Mouse (Mus musculus): Measurements from ENCODE around the gene Fcgr4. TPM values are rescaled to one million over a fixed set of nuclear protein-coding genes. Genes with fewer than 3 reads are reported as not detected.

Gene Fcgr4
- total and polyA plus RNA-seq, 2 experiments from 2014 or later, result 0.25 TPM; not detected in 1

- Histone ChIP-seq H3K27me3 (ENCODE audit: insufficient read depth, low read length) (no peaks in the 10 kb centered on the region), H3K36me3 (ENCODE audit: insufficient read depth, low read length) (no peaks in the 10 kb centered on the region), H3K4me3 (ENCODE audit: low read depth, low read length) (peak overlapping the region; percentile 59), H3K9me3 (ENCODE audit: low read length) (no peaks in the 10 kb centered on the region), H3K4me1 (ENCODE audit: insufficient read depth, low read length) (no peaks in the 10 kb centered on the region; the same call in 1 of the 2 replicates), H3K9ac (replicated peaks; ENCODE audit: low read length, poor library complexity, severe bottlenecking) (peak overlapping the region; percentile 52), H3K4me2 (ENCODE audit: low read depth, low read length, poor library complexity, severe bottlenecking) (peak overlapping the region; percentile 78), H3K27ac (ENCODE audit: low read depth, low read length) (no peak overlapping the region; the same call in 1 of the 2 replicates)
- DNase-seq (ENCODE audit: low spot score) (peak; percentile 32), ATAC-seq (ENCODE audit: low FRiP score) (no peak)
- under 1% methylated on average over 16 of the region's 16 CpGs for WGBS
- peak; percentile 4; the same call in 1 of the 2 replicates for TF ChIP-seq CTCF (IDR thresholded peaks at IDR 0.05)
Observed at GRCm38 (mm10) chr1:171033196-171033595, 14.5 kb downstream of the Fcgr4 start.

- Histone ChIP-seq H3K27me3 (ENCODE audit: insufficient read depth, low read length) (no peaks in the 10 kb centered on the region), H3K9ac (replicated peaks; ENCODE audit: low read length, poor library complexity, severe bottlenecking) (peak overlapping the region; percentile 52; the same call in 1 of the 2 replicates), H3K27ac (ENCODE audit: low read depth, low read length) (no peak overlapping the region), H3K4me2 (ENCODE audit: low read depth, low read length, poor library complexity, severe bottlenecking) (peak overlapping the region; percentile 78), H3K36me3 (ENCODE audit: insufficient read depth, low read length) (no peaks in the 10 kb centered on the region), H3K9me3 (ENCODE audit: low read length) (no peaks in the 10 kb centered on the region), H3K4me1 (ENCODE audit: insufficient read depth, low read length) (no peaks in the 10 kb centered on the region; the same call in 1 of the 2 replicates), H3K4me3 (ENCODE audit: low read depth, low read length) (peak overlapping the region; percentile 59)
- TF ChIP-seq CTCF (IDR thresholded peaks at IDR 0.05), result no peak
- ATAC-seq (ENCODE audit: low FRiP score) (peak; percentile 79), DNase-seq (ENCODE audit: low spot score) (peak; percentile 92)
- under 1% methylated on average over 20 of the region's 20 CpGs for WGBS
Observed at GRCm38 (mm10) chr1:171033756-171034155, 15.0 kb downstream of the Fcgr4 start.

GRCm38 (mm10) chr1:171034201-171034600 is 15.5 kb downstream of the Fcgr4 start:
- DNase-seq (ENCODE audit: low spot score) (peak; percentile 56), ATAC-seq (ENCODE audit: low FRiP score) (no peak)
- Histone ChIP-seq H3K9ac (replicated peaks; ENCODE audit: low read length, poor library complexity, severe bottlenecking) (0 out of 2 replicates have a peak overlapping the region, but pooled peaks have one; percentile 13), H3K4me2 (ENCODE audit: low read depth, low read length, poor library complexity, severe bottlenecking) (peak overlapping the region; percentile 78), H3K4me3 (ENCODE audit: low read depth, low read length) (peak overlapping the region; percentile 59), H3K9me3 (ENCODE audit: low read length) (no peaks in the 10 kb centered on the region), H3K27me3 (ENCODE audit: insufficient read depth, low read length) (no peaks in the 10 kb centered on the region), H3K4me1 (ENCODE audit: insufficient read depth, low read length) (no peaks in the 10 kb centered on the region; the same call in 1 of the 2 replicates), H3K27ac (ENCODE audit: low read depth, low read length) (no peak overlapping the region), H3K36me3 (ENCODE audit: insufficient read depth, low read length) (no peaks in the 10 kb centered on the region)
- no peak for TF ChIP-seq CTCF (IDR thresholded peaks at IDR 0.05)
- 4% methylated on average over 11 of the region's 11 CpGs for WGBS

- H3K4me1 ChIP-seq (ENCODE audit: insufficient read depth, low read length), result no peaks in the 10 kb centered on the region; the same call in 1 of the 2 replicates
- no peak overlapping the region for H3K27ac ChIP-seq (ENCODE audit: low read depth, low read length)
- no peak overlapping the region for H3K9ac ChIP-seq (replicated peaks; ENCODE audit: low read length, poor library complexity, severe bottlenecking)
- H3K4me2 ChIP-seq (ENCODE audit: low read depth, low read length, poor library complexity, severe bottlenecking), result peak overlapping the region; percentile 78
- WGBS, result 55% methylated on average over 11 of the region's 11 CpGs
- no peaks in the 10 kb centered on the region for H3K9me3 ChIP-seq (ENCODE audit: low read length)
- H3K36me3 ChIP-seq (ENCODE audit: insufficient read depth, low read length), result no peaks in the 10 kb centered on the region
- H3K27me3 ChIP-seq (ENCODE audit: insufficient read depth, low read length), result no peaks in the 10 kb centered on the region
- ATAC-seq (ENCODE audit: low FRiP score), result no peak
- peak overlapping the region; percentile 59; the same call in 1 of the 2 replicates for H3K4me3 ChIP-seq (ENCODE audit: low read depth, low read length)
- TF ChIP-seq CTCF (IDR thresholded peaks at IDR 0.05), result no peak
- DNase-seq (ENCODE audit: low spot score), result no peak
Observed at GRCm38 (mm10) chr1:171035611-171036010, 16.9 kb downstream of the Fcgr4 start.

- Histone ChIP-seq H3K9me3 (ENCODE audit: low read length) (no peaks in the 10 kb centered on the region), H3K9ac (replicated peaks; ENCODE audit: low read length, poor library complexity, severe bottlenecking) (0 out of 2 replicates have a peak overlapping the region, but pooled peaks have one; percentile 25), H3K27me3 (ENCODE audit: insufficient read depth, low read length) (no peaks in the 10 kb centered on the region), H3K4me2 (ENCODE audit: low read depth, low read length, poor library complexity, severe bottlenecking) (peak overlapping the region; percentile 57), H3K4me1 (ENCODE audit: insufficient read depth, low read length) (no peaks in the 10 kb centered on the region; the same call in 1 of the 2 replicates), H3K36me3 (ENCODE audit: insufficient read depth, low read length) (no peaks in the 10 kb centered on the region), H3K4me3 (ENCODE audit: low read depth, low read length) (peak overlapping the region; percentile 42), H3K27ac (ENCODE audit: low read depth, low read length) (no peak overlapping the region)
- DNase-seq (ENCODE audit: low spot score) (peak; percentile 87), ATAC-seq (ENCODE audit: low FRiP score) (0 out of 2 replicates have a peak, but pooled peaks have one; percentile 44)
- 3% methylated on average over 22 of the region's 22 CpGs for WGBS
- TF ChIP-seq CTCF (IDR thresholded peaks at IDR 0.05), result no peak
Observed at GRCm38 (mm10) chr1:171036550-171037324, 18.0 kb downstream of the Fcgr4 start.

Data from midbrain, postnatal 0 days (tissue).